Mouse (Mus musculus) forebrain, embryonic 10.5 days (tissue): Measurements from ENCODE around the gene Ppp1r32. TPM values are rescaled to one million over a fixed set of nuclear protein-coding genes. Genes with fewer than 3 reads are reported as not detected.

Experiments used
- DNase-seq: peaks from one replicate; pipeline ENCODE4 v3.0.0-alpha.2; 2017; ENCODE audit warnings: low spot score; ENCODE audit errors: extremely low spot score
- H3K27ac ChIP-seq: fragments of 300-500 bp; sonication (generic); 2 replicates; pipeline ENCODE4 v1.5.1; 2016; ENCODE audit warnings: mild to moderate bottlenecking
- H3K27me3 ChIP-seq: fragments of 300-500 bp; sonication (generic); 2 replicates; pipeline ENCODE4 v1.6.1; 2016; ENCODE audit warnings: mild to moderate bottlenecking; ENCODE audit not compliant: poor library complexity, severe bottlenecking
- H3K36me3 ChIP-seq: fragments of 300-500 bp; sonication (generic); replicated peaks from 2 replicates; pipeline ENCODE4 v1.6.1; 2016; ENCODE audit warnings: mild to moderate bottlenecking, moderate library complexity
- H3K4me1 ChIP-seq: fragments of 300-500 bp; sonication (generic); 2 replicates; pipeline ENCODE4 v1.6.1; 2016
- H3K4me3 ChIP-seq: fragments of 300-500 bp; sonication (generic); 2 replicates; pipeline ENCODE4 v1.5.1; 2016; ENCODE audit warnings: mild to moderate bottlenecking, moderate library complexity
- H3K9me3 ChIP-seq: fragments of 300-500 bp; sonication (generic); 2 replicates; pipeline ENCODE4 v1.6.1; 2016; ENCODE audit warnings: mild to moderate bottlenecking, moderate library complexity
- WGBS: fragments of 180-500 bp; shearing (Covaris S2); methylation state at CpG from one replicate; pipeline ENCODE4 v1.1.7; 2016; 5-methylcytosine and 5-hydroxymethylcytosine counted together
- polyA plus RNA-seq: library from polyadenylated mRNA; unstranded; fragments of >200 nt; fragmentation: Nextera tagmentation; extraction: Ambion mirVana; gene quantifications from 2 replicates; pipeline ENCODE4 v1.2.1, GENCODE M21; 2016

The Ppp1r32 gene
- polyA plus RNA-seq, 1 experiment from 2014 or later = 0.24 TPM

- no peak for DNase-seq
- Histone ChIP-seq H3K9me3 (no peaks in the 10 kb centered on the region), H3K27me3 (peaks cover 38% of the 10 kb centered on the region), H3K27ac (no peak overlapping the region), H3K4me3 (no peak overlapping the region), H3K4me1 (peaks cover 26% of the 10 kb centered on the region), H3K36me3 (no peaks in the 10 kb centered on the region)
- 56% methylated on average over 4 of the region's 4 CpGs for WGBS
Observed at GRCm38 (mm10) chr19:10431841-10432240, 50.9 kb downstream of the Ppp1r32 start.

GRCm38 (mm10) chr19:10431410-10431809 is 51.3 kb downstream of the Ppp1r32 start:
- Histone ChIP-seq H3K9me3 (no peaks in the 10 kb centered on the region), H3K36me3 (no peaks in the 10 kb centered on the region), H3K4me3 (no peak overlapping the region), H3K4me1 (peaks cover 31% of the 10 kb centered on the region), H3K27ac (no peak overlapping the region), H3K27me3 (peaks cover 43% of the 10 kb centered on the region)
- 47% methylated on average over 3 of the region's 3 CpGs for WGBS
- DNase-seq = no peak

GRCm38 (mm10) chr19:10429371-10429770 is 53.4 kb downstream of the Ppp1r32 start:
- H3K27me3 ChIP-seq = peaks cover 57% of the 10 kb centered on the region
- no peak for DNase-seq
- H3K4me1 ChIP-seq = peaks cover 47% of the 10 kb centered on the region

GRCm38 (mm10) chr19:10427431-10427830 is 55.3 kb downstream of the Ppp1r32 start:
- Histone ChIP-seq H3K27ac (no peak overlapping the region), H3K4me3 (no peak overlapping the region), H3K27me3 (peaks cover 63% of the 10 kb centered on the region), H3K4me1 (peaks cover 57% of the 10 kb centered on the region), H3K9me3 (no peaks in the 10 kb centered on the region), H3K36me3 (no peaks in the 10 kb centered on the region)
- WGBS = 86% methylated on average over 9 of the region's 9 CpGs
- DNase-seq = no peak

More at GRCm38 (mm10) chr19:10429371-10429770, 53.4 kb downstream of the Ppp1r32 start:
- 87% methylated on average over 8 of the region's 8 CpGs for WGBS
- Histone ChIP-seq H3K27ac (no peak overlapping the region), H3K9me3 (no peaks in the 10 kb centered on the region), H3K36me3 (no peaks in the 10 kb centered on the region), H3K4me3 (no peak overlapping the region)

GRCm38 (mm10) chr19:10426793-10427192 is 55.9 kb downstream of the Ppp1r32 start:
- Histone ChIP-seq H3K36me3 (no peaks in the 10 kb centered on the region), H3K9me3 (no peaks in the 10 kb centered on the region), H3K4me1 (peaks cover 62% of the 10 kb centered on the region), H3K27me3 (peaks cover 69% of the 10 kb centered on the region), H3K27ac (no peak overlapping the region), H3K4me3 (no peak overlapping the region)
- DNase-seq = no peak
- WGBS = 47% methylated on average over 6 of the region's 6 CpGs

GRCm38 (mm10) chr19:10426312-10426711 is 56.4 kb downstream of the Ppp1r32 start:
- Histone ChIP-seq H3K4me1 (peaks cover 62% of the 10 kb centered on the region), H3K4me3 (no peak overlapping the region), H3K27me3 (peaks cover 74% of the 10 kb centered on the region), H3K27ac (peak overlapping the region; percentile 2; the same call in 1 of the 2 replicates), H3K9me3 (no peaks in the 10 kb centered on the region), H3K36me3 (no peaks in the 10 kb centered on the region)
- 38% methylated on average over 25 of the region's 25 CpGs for WGBS
- no peak for DNase-seq

- Histone ChIP-seq H3K4me3 (no peak overlapping the region), H3K36me3 (no peaks in the 10 kb centered on the region), H3K27me3 (peaks cover 79% of the 10 kb centered on the region), H3K27ac (peak overlapping the region; percentile 2; the same call in 1 of the 2 replicates), H3K4me1 (peaks cover 62% of the 10 kb centered on the region), H3K9me3 (no peaks in the 10 kb centered on the region)
- 52% methylated on average over 13 of the region's 13 CpGs for WGBS
- DNase-seq = no peak
Observed at GRCm38 (mm10) chr19:10425484-10426270, 57.1 kb downstream of the Ppp1r32 start.

- 71% methylated on average over 1 of the region's 1 CpGs for WGBS
- H3K27me3 ChIP-seq = peaks cover 81% of the 10 kb centered on the region
- H3K36me3 ChIP-seq = no peaks in the 10 kb centered on the region
- H3K9me3 ChIP-seq = no peaks in the 10 kb centered on the region
- no peak overlapping the region for H3K4me3 ChIP-seq
- no peak for DNase-seq
- H3K4me1 ChIP-seq = peaks cover 63% of the 10 kb centered on the region
- H3K27ac ChIP-seq = no peak overlapping the region
Observed at GRCm38 (mm10) chr19:10424751-10425150, 58.0 kb downstream of the Ppp1r32 start.

Other genes with a start within 250 kb of the Ppp1r32 start
- 2.1 and 2.9 TPM in 2 replicates for gene Myrf, start 242.2 kb downstream of the Ppp1r32 start, polyA plus RNA-seq
- gene Dagla, start 178.1 kb downstream of the Ppp1r32 start, polyA plus RNA-seq = 1.7 and 1.9 TPM in 2 replicates
- gene Syt7, start 93.8 kb downstream of the Ppp1r32 start, polyA plus RNA-seq = 0.77 and 2.6 TPM in 2 replicates
- 0.44 and 0.45 TPM in 2 replicates for gene Lrrc10b, start 25.5 kb downstream of the Ppp1r32 start, polyA plus RNA-seq
- 57.3 and 57.6 TPM in 2 replicates for gene Cpsf7, start 42.3 kb upstream of the Ppp1r32 start, polyA plus RNA-seq
- gene Sdhaf2, start 43.2 kb upstream of the Ppp1r32 start, polyA plus RNA-seq = 64.4 and 65.8 TPM in 2 replicates
- 67.1 TPM in 2 replicates for gene Tmem216, start 73.3 kb upstream of the Ppp1r32 start, polyA plus RNA-seq
- gene Cyb561a3, start 94.2 kb upstream of the Ppp1r32 start, polyA plus RNA-seq = 15.3 and 16.7 TPM in 2 replicates
- 62.4 and 66.2 TPM in 2 replicates for gene Tmem138, start 94.4 kb upstream of the Ppp1r32 start, polyA plus RNA-seq
- 465 and 471 TPM in 2 replicates for gene Ddb1, start 122.4 kb upstream of the Ppp1r32 start, polyA plus RNA-seq
- 21.1 and 24.5 TPM in 2 replicates for gene Tkfc, start 122.7 kb upstream of the Ppp1r32 start, polyA plus RNA-seq
- gene Vwce, start 151.3 kb upstream of the Ppp1r32 start, polyA plus RNA-seq = 0.38 and 0.85 TPM in 2 replicates
- gene Pga5, start 195.1 kb upstream of the Ppp1r32 start, polyA plus RNA-seq = not detected in 2 replicates
- gene Vps37c, start 205.8 kb upstream of the Ppp1r32 start, polyA plus RNA-seq = 33.5 and 36.1 TPM in 2 replicates